Mouse (Mus musculus): Measurements from ENCODE around the gene Arsa.

GRCm38 (mm10) chr15:89431271-89431670 is 46.0 kb downstream of the Arsa start:
- TF ChIP-seq CTCF (IDR thresholded peaks at IDR 0.05; ENCODE audit: insufficient read depth, low read depth, low read length) (no peak), POLR2A (IDR thresholded peaks at IDR 0.05; ENCODE audit: insufficient read depth, low read depth, low read length) (no peak)

Data from olfactory bulb, adult 2 months (tissue).